Mouse (Mus musculus): ENCODE measurements around the gene Smarca1. TPM values are rescaled to one million over a fixed set of nuclear protein-coding genes. Genes with fewer than 3 reads are reported as not detected.

Gene Smarca1
- polyA plus RNA-seq, 1 experiment: 0.59 TPM

- no peaks in the 10 kb centered on the region; the same call in 1 of the 2 replicates for H3K4me1 ChIP-seq (ENCODE audit: control insufficient read depth, insufficient read depth, insufficient read length, low read length)
- H3K27ac ChIP-seq (replicated peaks; ENCODE audit: low read depth, low read length): no peak overlapping the region
- H3K4me3 ChIP-seq (ENCODE audit: insufficient read depth, low read depth, low read length): no peak overlapping the region
Observed at GRCm38 (mm10) chrX:47880052-47880451, 12.7 kb downstream of the Smarca1 start.

GRCm38 (mm10) chrX:47858544-47858943 lies 34.2 kb downstream of the Smarca1 start:
- Histone ChIP-seq H3K4me1 (ENCODE audit: control insufficient read depth, insufficient read depth, insufficient read length, low read length) (no peaks in the 10 kb centered on the region), H3K4me3 (ENCODE audit: insufficient read depth, low read depth, low read length) (no peak overlapping the region), H3K27ac (replicated peaks; ENCODE audit: low read depth, low read length) (no peak overlapping the region)

GRCm38 (mm10) chrX:47835835-47836195 lies 57.0 kb downstream of the Smarca1 start:
- Histone ChIP-seq H3K27ac (replicated peaks; ENCODE audit: low read depth, low read length) (no peak overlapping the region), H3K4me3 (ENCODE audit: insufficient read depth, low read depth, low read length) (no peak overlapping the region), H3K4me1 (ENCODE audit: control insufficient read depth, insufficient read depth, insufficient read length, low read length) (no peaks in the 10 kb centered on the region)

GRCm38 (mm10) chrX:47835098-47835834 lies 57.5 kb downstream of the Smarca1 start:
- Histone ChIP-seq H3K27ac (replicated peaks; ENCODE audit: low read depth, low read length) (no peak overlapping the region), H3K4me1 (ENCODE audit: control insufficient read depth, insufficient read depth, insufficient read length, low read length) (no peaks in the 10 kb centered on the region), H3K4me3 (ENCODE audit: insufficient read depth, low read depth, low read length) (no peak overlapping the region)

DNA sequence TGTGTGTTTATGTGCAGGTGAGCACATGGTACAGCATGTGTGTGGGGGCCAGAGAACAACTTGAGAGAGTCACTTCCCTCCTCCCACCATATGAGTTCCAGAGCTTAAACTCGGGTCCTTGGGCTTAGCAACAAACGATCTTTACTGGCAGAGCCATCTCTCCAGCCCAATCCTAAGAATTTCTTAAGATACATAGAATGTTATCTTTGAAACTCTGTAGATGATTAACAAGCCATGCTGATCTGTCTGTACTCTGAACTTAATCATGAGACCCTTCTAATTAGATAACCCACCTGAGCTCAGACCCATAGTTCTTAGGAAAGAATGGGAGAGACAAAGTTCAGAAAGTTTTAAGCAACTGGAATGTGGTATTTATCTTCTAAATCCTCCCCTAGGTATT lies 59.3 kb downstream of the Smarca1 start:
- Histone ChIP-seq H3K4me1 (ENCODE audit: control insufficient read depth, insufficient read depth, insufficient read length, low read length) (no peaks in the 10 kb centered on the region), H3K27ac (replicated peaks; ENCODE audit: low read depth, low read length) (no peak overlapping the region), H3K4me3 (ENCODE audit: insufficient read depth, low read depth, low read length) (no peak overlapping the region)

DNA sequence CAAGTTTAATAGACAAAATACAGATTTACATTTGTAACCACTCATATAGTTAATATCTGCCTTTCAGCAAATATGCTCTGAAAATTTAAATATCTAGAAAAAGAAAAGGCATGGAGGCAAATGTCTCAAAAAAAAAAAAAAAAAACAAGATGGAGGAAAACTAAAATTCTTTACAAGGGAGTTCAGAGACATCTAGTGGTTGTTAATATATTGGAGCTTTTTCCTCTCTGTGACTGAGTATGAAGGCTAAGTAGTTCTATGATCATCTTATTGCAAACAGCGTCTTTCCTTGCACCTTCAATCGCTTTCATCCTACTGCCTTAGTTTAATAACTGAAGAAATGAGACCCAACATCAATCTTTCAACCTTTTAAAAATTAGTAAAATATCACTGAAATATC lies 72.2 kb downstream of the Smarca1 start:
- no peak overlapping the region for H3K4me3 ChIP-seq (ENCODE audit: insufficient read depth, low read depth, low read length)
- H3K27ac ChIP-seq (replicated peaks; ENCODE audit: low read depth, low read length): no peak overlapping the region
- no peaks in the 10 kb centered on the region for H3K4me1 ChIP-seq (ENCODE audit: control insufficient read depth, insufficient read depth, insufficient read length, low read length)

DNA sequence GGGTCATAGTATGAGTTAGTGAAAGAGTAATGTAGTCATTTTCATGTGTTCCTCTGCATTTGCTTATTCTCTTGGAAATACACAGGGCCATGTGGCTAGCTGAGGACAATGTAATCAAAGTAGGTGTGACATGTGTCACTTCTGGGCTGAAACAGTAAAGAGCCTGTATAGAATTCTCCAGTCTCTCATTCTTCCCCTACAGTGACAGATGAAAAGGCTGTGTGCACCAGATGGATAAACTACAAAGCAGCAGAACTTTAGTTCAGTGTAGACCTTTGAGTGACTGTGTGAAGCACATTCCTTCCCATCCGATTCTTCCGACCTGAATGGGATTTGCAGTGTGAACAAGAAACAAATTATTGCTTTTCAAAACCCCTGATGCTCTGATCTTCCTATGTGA lies 84.1 kb downstream of the Smarca1 start:
- H3K4me1 ChIP-seq (ENCODE audit: control insufficient read depth, insufficient read depth, insufficient read length, low read length): no peaks in the 10 kb centered on the region
- no peak overlapping the region for H3K27ac ChIP-seq (replicated peaks; ENCODE audit: low read depth, low read length)
- H3K4me3 ChIP-seq (ENCODE audit: insufficient read depth, low read depth, low read length): no peak overlapping the region

- H3K4me1 ChIP-seq (ENCODE audit: control insufficient read depth, insufficient read depth, insufficient read length, low read length): no peaks in the 10 kb centered on the region
- H3K4me3 ChIP-seq (ENCODE audit: insufficient read depth, low read depth, low read length): no peak overlapping the region
- H3K27ac ChIP-seq (replicated peaks; ENCODE audit: low read depth, low read length): no peak overlapping the region
Observed at GRCm38 (mm10) chrX:47764440-47764839, 128.3 kb downstream of the Smarca1 start.

GRCm38 (mm10) chrX:47760212-47760611 lies 132.6 kb downstream of the Smarca1 start:
- Histone ChIP-seq H3K4me1 (ENCODE audit: control insufficient read depth, insufficient read depth, insufficient read length, low read length) (no peaks in the 10 kb centered on the region), H3K27ac (replicated peaks; ENCODE audit: low read depth, low read length) (no peak overlapping the region), H3K4me3 (ENCODE audit: insufficient read depth, low read depth, low read length) (no peak overlapping the region)

Other genes starting within 250 kb of the Smarca1 start
- gene Ocrl, start 19.4 kb upstream of the Smarca1 start, polyA plus RNA-seq (2012; ENCODE audit: insufficient read depth, insufficient read length, missing spikeins): 9.1 and 9.3 TPM in 2 replicates
- gene Apln, start 141.9 kb upstream of the Smarca1 start, polyA plus RNA-seq (2012; ENCODE audit: insufficient read depth, insufficient read length, missing spikeins): 2.0 and 2.2 TPM in 2 replicates
- 1.2 and 3.1 TPM in 2 replicates for gene Xpnpep2, start 215.8 kb upstream of the Smarca1 start, polyA plus RNA-seq (2012; ENCODE audit: insufficient read depth, insufficient read length, missing spikeins)